Mouse (Mus musculus): ENCODE data around the gene Mypop. TPM values are rescaled to one million over a fixed set of nuclear protein-coding genes. Genes with fewer than 3 reads are reported as not detected.

The Mypop gene
- polyA plus RNA-seq, 1 experiment from 2014 or later, result 7.4 TPM

- Histone ChIP-seq H3K27me3 (peaks cover 8% of the 10 kb centered on the region), H3K4me2 (peak overlapping the region; percentile 51), H3K4me1 (replicated peaks) (peaks cover 73% of the 10 kb centered on the region), H3K4me3 (peak overlapping the region; percentile 23), H3K36me3 (peaks cover 21% of the 10 kb centered on the region), H3K9ac (peak overlapping the region; percentile 62; the same call in 1 of the 2 replicates), H3K27ac (replicated peaks) (peak overlapping the region; percentile 52; the same call in 1 of the 2 replicates), H3K9me3 (no peaks in the 10 kb centered on the region)
- ATAC-seq (ENCODE audit: low read depth), result no peak
- 3% methylated on average over 17 of the region's 17 CpGs for WGBS
Observed at GRCm38 (mm10) chr7:18962171-18962792, 28.8 kb upstream of the Mypop start.

- 4% methylated on average over 20 of the region's 20 CpGs for WGBS
- peaks cover 73% of the 10 kb centered on the region for H3K4me1 ChIP-seq (replicated peaks)
- H3K9me3 ChIP-seq, result no peaks in the 10 kb centered on the region
- H3K27ac ChIP-seq (replicated peaks), result 0 out of 2 replicates have a peak overlapping the region, but pooled peaks have one; percentile 52
- no peak for ATAC-seq (ENCODE audit: low read depth)
- H3K4me2 ChIP-seq, result peak overlapping the region; percentile 51
- peak overlapping the region; percentile 23 for H3K4me3 ChIP-seq
- H3K27me3 ChIP-seq, result peaks cover 8% of the 10 kb centered on the region
- peak overlapping the region; percentile 62 for H3K9ac ChIP-seq
- H3K36me3 ChIP-seq, result peaks cover 16% of the 10 kb centered on the region
Observed at GRCm38 (mm10) chr7:18962795-18963194, 28.2 kb upstream of the Mypop start.

- Histone ChIP-seq H3K36me3 (peaks cover 10% of the 10 kb centered on the region; the same call in 1 of the 2 replicates), H3K4me2 (peak overlapping the region; percentile 51), H3K27ac (replicated peaks) (no peak overlapping the region), H3K9ac (peak overlapping the region; percentile 22; the same call in 1 of the 2 replicates), H3K9me3 (no peaks in the 10 kb centered on the region), H3K4me1 (replicated peaks) (peaks cover 68% of the 10 kb centered on the region), H3K27me3 (peaks cover 8% of the 10 kb centered on the region), H3K4me3 (no peak overlapping the region)
- 3% methylated on average over 19 of the region's 19 CpGs for WGBS
- ATAC-seq (ENCODE audit: low read depth), result no peak
Observed at GRCm38 (mm10) chr7:18963294-18963843, 27.7 kb upstream of the Mypop start.

GRCm38 (mm10) chr7:18965312-18965711, 25.7 kb upstream of the Mypop start:
- Histone ChIP-seq H3K27me3 (peaks cover 8% of the 10 kb centered on the region), H3K4me3 (no peak overlapping the region), H3K36me3 (no peaks in the 10 kb centered on the region), H3K27ac (replicated peaks) (no peak overlapping the region; the same call in 1 of the 2 replicates), H3K9me3 (no peaks in the 10 kb centered on the region), H3K4me1 (replicated peaks) (peaks cover 52% of the 10 kb centered on the region), H3K4me2 (no peak overlapping the region), H3K9ac (no peak overlapping the region)
- no peak for ATAC-seq (ENCODE audit: low read depth)
- WGBS, result 85% methylated on average over 5 of the region's 5 CpGs

GRCm38 (mm10) chr7:18967603-18968002, 23.4 kb upstream of the Mypop start:
- 8% methylated on average over 8 of the region's 8 CpGs for WGBS
- Histone ChIP-seq H3K4me1 (replicated peaks) (peaks cover 29% of the 10 kb centered on the region), H3K9ac (no peak overlapping the region), H3K36me3 (no peaks in the 10 kb centered on the region), H3K27me3 (peaks cover 3% of the 10 kb centered on the region; the same call in 1 of the 2 replicates), H3K9me3 (0 out of 2 replicates have a peak, but pooled peaks cover 6% of the 10 kb centered on the region), H3K4me2 (no peak overlapping the region), H3K27ac (replicated peaks) (no peak overlapping the region), H3K4me3 (no peak overlapping the region)
- peak; percentile 56; the same call in 1 of the 2 replicates for ATAC-seq (ENCODE audit: low read depth)

GRCm38 (mm10) chr7:18970956-18971355, 20.1 kb upstream of the Mypop start:
- H3K4me3 ChIP-seq, result no peak overlapping the region
- WGBS, result 84% methylated on average over 3 of the region's 3 CpGs
- H3K9ac ChIP-seq, result no peak overlapping the region
- peaks cover 8% of the 10 kb centered on the region for H3K4me1 ChIP-seq (replicated peaks)
- 0 out of 2 replicates have a peak, but pooled peaks cover 6% of the 10 kb centered on the region for H3K9me3 ChIP-seq
- no peak for ATAC-seq (ENCODE audit: low read depth)
- H3K36me3 ChIP-seq, result no peaks in the 10 kb centered on the region
- no peaks in the 10 kb centered on the region for H3K27me3 ChIP-seq
- no peak overlapping the region for H3K27ac ChIP-seq (replicated peaks)
- H3K4me2 ChIP-seq, result no peak overlapping the region

- Histone ChIP-seq H3K9me3 (no peaks in the 10 kb centered on the region), H3K27me3 (no peaks in the 10 kb centered on the region), H3K4me3 (no peak overlapping the region), H3K4me1 (replicated peaks) (no peaks in the 10 kb centered on the region), H3K9ac (no peak overlapping the region), H3K27ac (replicated peaks) (no peak overlapping the region), H3K4me2 (no peak overlapping the region), H3K36me3 (no peaks in the 10 kb centered on the region)
- WGBS, result 88% methylated on average over 9 of the region's 9 CpGs
- ATAC-seq (ENCODE audit: low read depth), result no peak
Observed at GRCm38 (mm10) chr7:18978381-18978780, 12.7 kb upstream of the Mypop start.

GRCm38 (mm10) chr7:18986503-18986902, 4.5 kb upstream of the Mypop start:
- no peak for ATAC-seq (ENCODE audit: low read depth)
- Histone ChIP-seq H3K4me2 (no peak overlapping the region), H3K27ac (replicated peaks) (no peak overlapping the region), H3K4me1 (replicated peaks) (peaks cover 6% of the 10 kb centered on the region), H3K27me3 (peaks cover 4% of the 10 kb centered on the region; the same call in 1 of the 2 replicates), H3K9ac (no peak overlapping the region), H3K4me3 (no peak overlapping the region), H3K36me3 (no peaks in the 10 kb centered on the region), H3K9me3 (no peaks in the 10 kb centered on the region)
- WGBS, result 83% methylated on average over 2 of the region's 2 CpGs

GRCm38 (mm10) chr7:18987100-18987499, 3.9 kb upstream of the Mypop start, which contains the start of gene Nanos2:
Gene Nanos2, plus strand, starts transcription at chr7:18987400.
- no peak within 1 kb of the TSS for H3K4me2 ChIP-seq
- H3K27ac ChIP-seq (replicated peaks), result no peak within 1 kb of the TSS
- no peaks in the 10 kb centered on the region for H3K36me3 ChIP-seq
- no peak within 1 kb of the TSS for H3K9ac ChIP-seq
- H3K4me1 ChIP-seq (replicated peaks), result peaks cover 12% of the 10 kb centered on the region
- H3K27me3 ChIP-seq, result peaks cover 4% of the 10 kb centered on the region; the same call in 1 of the 2 replicates
- no peak for ATAC-seq (ENCODE audit: low read depth)
- H3K9me3 ChIP-seq, result no peaks in the 10 kb centered on the region
- 58% methylated on average over 2 of the region's 2 CpGs for WGBS
- no peak within 1 kb of the TSS for H3K4me3 ChIP-seq

GRCm38 (mm10) chr7:18987747-18988146, 3.3 kb upstream of the Mypop start:
- H3K4me2 ChIP-seq, result no peak overlapping the region
- 71% methylated on average over 13 of the region's 13 CpGs for whole genome bisulfite sequencing
- H3K4me1 ChIP-seq (replicated peaks), result peaks cover 18% of the 10 kb centered on the region
- no peaks in the 10 kb centered on the region for H3K36me3 ChIP-seq
- H3K27me3 ChIP-seq, result peaks cover 9% of the 10 kb centered on the region
- no peak for ATAC-seq (ENCODE audit: low read depth)
- no peak overlapping the region for H3K4me3 ChIP-seq
- no peak overlapping the region for H3K9ac ChIP-seq
- no peak overlapping the region for H3K27ac ChIP-seq (replicated peaks)
- no peaks in the 10 kb centered on the region for H3K9me3 ChIP-seq

- ATAC-seq (ENCODE audit: low read depth), result no peak
- WGBS, result 69% methylated on average over 6 of the region's 6 CpGs
- peaks cover 19% of the 10 kb centered on the region for H3K27me3 ChIP-seq
- H3K36me3 ChIP-seq, result no peaks in the 10 kb centered on the region
- H3K9me3 ChIP-seq, result no peaks in the 10 kb centered on the region
- H3K27ac ChIP-seq (replicated peaks), result no peak overlapping the region
- no peak overlapping the region for H3K4me3 ChIP-seq
- H3K4me2 ChIP-seq, result no peak overlapping the region
- peaks cover 29% of the 10 kb centered on the region for H3K4me1 ChIP-seq (replicated peaks)
- H3K9ac ChIP-seq, result no peak overlapping the region
Observed at GRCm38 (mm10) chr7:18988780-18989179, 2.3 kb upstream of the Mypop start.

- no peaks in the 10 kb centered on the region for H3K36me3 ChIP-seq
- 0 out of 2 replicates have a peak, but pooled peaks have one; percentile 17 for ATAC-seq (ENCODE audit: low read depth)
- whole genome bisulfite sequencing, result 8% methylated on average over 5 of the region's 5 CpGs
- H3K4me1 ChIP-seq (replicated peaks), result peaks cover 40% of the 10 kb centered on the region
- peak overlapping the region; percentile 83 for H3K4me2 ChIP-seq
- peak overlapping the region; percentile 62 for H3K4me3 ChIP-seq
- H3K9me3 ChIP-seq, result no peaks in the 10 kb centered on the region
- peak overlapping the region; percentile 94 for H3K27ac ChIP-seq (replicated peaks)
- peaks cover 21% of the 10 kb centered on the region for H3K27me3 ChIP-seq
- peak overlapping the region; percentile 65 for H3K9ac ChIP-seq
Observed at GRCm38 (mm10) chr7:18989995-18990394, 1.1 kb upstream of the Mypop start.
